Mouse (Mus musculus) forebrain, embryonic 12.5 days (tissue): ENCODE measurements at regions not wholly inside any gene's neighbourhood (a gene's known extent, or its start where the extent isn't known, plus 50 kb on each side); places are given as distances from the start of the nearest gene placed in this dataset.
"Not testable (repeated sequence)": the region's sequence is repeated elsewhere in the genome, so short reads cannot be mapped to it uniquely, and the experiment has no call there.

Experiments
- ATAC-seq: fragments of 200-750 bp; cut with Nextera tagmentation; 2 replicates; pipeline ENCODE4 v1.8.0; 2017; ENCODE audit warnings: moderate TSS enrichment; ENCODE audit not compliant: low FRiP score
- H3K27ac ChIP-seq: fragments of 300-500 bp; sonication (generic); 2 replicates; pipeline ENCODE4 v1.5.1; 2016; ENCODE audit warnings: mild to moderate bottlenecking
- H3K27me3 ChIP-seq: fragments of 300-500 bp; sonication (generic); 2 replicates; pipeline ENCODE4 v1.6.1; 2016; ENCODE audit warnings: mild to moderate bottlenecking
- H3K36me3 ChIP-seq: fragments of 300-500 bp; sonication (generic); replicated peaks from 2 replicates; pipeline ENCODE4 v1.6.1; 2016; ENCODE audit warnings: mild to moderate bottlenecking
- H3K4me1 ChIP-seq: fragments of 300-500 bp; sonication (generic); 2 replicates; pipeline ENCODE4 v1.6.1; 2016
- H3K4me2 ChIP-seq: fragments of 300-500 bp; sonication (generic); 2 replicates; pipeline ENCODE4 v1.6.1; 2016; ENCODE audit warnings: mild to moderate bottlenecking, moderate library complexity
- H3K4me3 ChIP-seq: fragments of 300-500 bp; sonication (generic); replicated peaks from 2 replicates; pipeline ENCODE4 v1.5.1; 2016; ENCODE audit warnings: mild to moderate bottlenecking
- H3K9ac ChIP-seq: fragments of 300-500 bp; sonication (generic); 2 replicates; pipeline ENCODE4 v1.6.1; 2016; ENCODE audit warnings: mild to moderate bottlenecking
- H3K9me3 ChIP-seq: fragments of 300-500 bp; sonication (generic); 2 replicates; pipeline ENCODE4 v1.6.1; 2016
- WGBS: fragments of 180-500 bp; shearing (Covaris S2); methylation state at CpG from one replicate; pipeline ENCODE4 v1.1.7; 2016; 5-methylcytosine and 5-hydroxymethylcytosine counted together

- no peaks in the 10 kb centered on the region for H3K36me3 ChIP-seq
- no peak overlapping the region for H3K4me3 ChIP-seq
- H3K9me3 ChIP-seq, result no peaks in the 10 kb centered on the region
- 75% methylated on average over 8 of the region's 8 CpGs for WGBS
- H3K9ac ChIP-seq, result no peak overlapping the region
- no peak for ATAC-seq
- H3K4me2 ChIP-seq, result no peak overlapping the region
- H3K27ac ChIP-seq, result no peak overlapping the region
- no peaks in the 10 kb centered on the region for H3K27me3 ChIP-seq
- no peaks in the 10 kb centered on the region; the same call in 1 of the 2 replicates for H3K4me1 ChIP-seq
Measured at GRCm38 (mm10) chr3:117108966-117109700, 140.3 kb upstream of the Palmd start.

GRCm38 (mm10) chr3:117107986-117108385 lies 139.2 kb upstream of the Palmd start:
- Histone ChIP-seq H3K4me3 (no peak overlapping the region), H3K4me1 (no peaks in the 10 kb centered on the region; the same call in 1 of the 2 replicates), H3K4me2 (no peak overlapping the region), H3K9ac (no peak overlapping the region), H3K27ac (no peak overlapping the region), H3K36me3 (no peaks in the 10 kb centered on the region), H3K9me3 (no peaks in the 10 kb centered on the region), H3K27me3 (no peaks in the 10 kb centered on the region)
- no peak for ATAC-seq
- 60% methylated on average over 6 of the region's 6 CpGs for WGBS

GRCm38 (mm10) chr3:117107378-117107777 lies 138.6 kb upstream of the Palmd start:
- H3K4me3 ChIP-seq, result no peak overlapping the region
- no peaks in the 10 kb centered on the region; the same call in 1 of the 2 replicates for H3K4me1 ChIP-seq
- H3K27ac ChIP-seq, result no peak overlapping the region
- WGBS, result 84% methylated on average over 3 of the region's 3 CpGs
- no peaks in the 10 kb centered on the region for H3K36me3 ChIP-seq
- no peak for ATAC-seq
- H3K9me3 ChIP-seq, result no peaks in the 10 kb centered on the region
- no peak overlapping the region for H3K4me2 ChIP-seq
- H3K27me3 ChIP-seq, result no peaks in the 10 kb centered on the region
- H3K9ac ChIP-seq, result no peak overlapping the region

GRCm38 (mm10) chr3:117087646-117088045 lies 118.9 kb upstream of the Palmd start:
- Histone ChIP-seq H3K4me2 (no peak overlapping the region), H3K4me1 (no peaks in the 10 kb centered on the region), H3K27me3 (no peaks in the 10 kb centered on the region), H3K9me3 (no peaks in the 10 kb centered on the region), H3K9ac (no peak overlapping the region), H3K4me3 (no peak overlapping the region), H3K36me3 (no peaks in the 10 kb centered on the region), H3K27ac (no peak overlapping the region)
- WGBS, result 72% methylated on average over 2 of the region's 2 CpGs
- no peak for ATAC-seq

GRCm38 (mm10) chr3:117076734-117077133 lies 107.9 kb upstream of the Palmd start:
- H3K27me3 ChIP-seq, result no peaks in the 10 kb centered on the region
- H3K36me3 ChIP-seq, result no peaks in the 10 kb centered on the region
- H3K9me3 ChIP-seq, result no peaks in the 10 kb centered on the region
- no peak overlapping the region for H3K4me2 ChIP-seq
- no peak overlapping the region for H3K9ac ChIP-seq
- 84% methylated on average over 2 of the region's 2 CpGs for WGBS
- no peak overlapping the region for H3K4me3 ChIP-seq
- H3K4me1 ChIP-seq, result no peaks in the 10 kb centered on the region
- no peak for ATAC-seq
- H3K27ac ChIP-seq, result no peak overlapping the region

GRCm38 (mm10) chr3:117073399-117073798 lies 104.6 kb upstream of the Palmd start:
- H3K36me3 ChIP-seq, result no peaks in the 10 kb centered on the region
- ATAC-seq, result no peak
- WGBS, result 80% methylated on average over 4 of the region's 4 CpGs

GRCm38 (mm10) chr3:117072998-117073397 lies 104.2 kb upstream of the Palmd start:
- H3K9ac ChIP-seq, result no peak overlapping the region
- H3K9me3 ChIP-seq, result no peaks in the 10 kb centered on the region
- no peak overlapping the region for H3K4me3 ChIP-seq
- H3K27me3 ChIP-seq, result no peaks in the 10 kb centered on the region
- H3K27ac ChIP-seq, result no peak overlapping the region
- no peak overlapping the region for H3K4me2 ChIP-seq
- WGBS, result 82% methylated on average over 3 of the region's 3 CpGs
- no peaks in the 10 kb centered on the region for H3K4me1 ChIP-seq
- no peak for ATAC-seq
- no peaks in the 10 kb centered on the region for H3K36me3 ChIP-seq

More at GRCm38 (mm10) chr3:117073399-117073798, 104.6 kb upstream of the Palmd start:
- H3K4me1 ChIP-seq, result no peaks in the 10 kb centered on the region
- no peak overlapping the region for H3K9ac ChIP-seq
- H3K9me3 ChIP-seq, result no peaks in the 10 kb centered on the region
- H3K4me2 ChIP-seq, result no peak overlapping the region
- no peak overlapping the region for H3K4me3 ChIP-seq
- no peak overlapping the region for H3K27ac ChIP-seq
- H3K27me3 ChIP-seq, result no peaks in the 10 kb centered on the region

- Histone ChIP-seq H3K4me1 (no peaks in the 10 kb centered on the region), H3K27me3 (no peaks in the 10 kb centered on the region), H3K27ac (no peak overlapping the region), H3K4me2 (no peak overlapping the region), H3K36me3 (no peaks in the 10 kb centered on the region), H3K9ac (no peak overlapping the region), H3K9me3 (no peaks in the 10 kb centered on the region), H3K4me3 (no peak overlapping the region)
- no peak for ATAC-seq
- 96% methylated on average over 5 of the region's 5 CpGs for WGBS
Measured at GRCm38 (mm10) chr3:117071851-117072250, 103.1 kb upstream of the Palmd start.

GRCm38 (mm10) chr3:117067470-117068053 lies 98.8 kb upstream of the Palmd start:
- 83% methylated on average over 7 of the region's 7 CpGs for WGBS
- H3K9me3 ChIP-seq, result no peaks in the 10 kb centered on the region
- H3K4me3 ChIP-seq, result no peak overlapping the region
- no peaks in the 10 kb centered on the region for H3K36me3 ChIP-seq
- H3K27me3 ChIP-seq, result no peaks in the 10 kb centered on the region
- H3K9ac ChIP-seq, result no peak overlapping the region
- no peaks in the 10 kb centered on the region for H3K4me1 ChIP-seq
- ATAC-seq, result no peak
- H3K4me2 ChIP-seq, result no peak overlapping the region
- H3K27ac ChIP-seq, result no peak overlapping the region

GRCm38 (mm10) chr3:117065904-117066303 lies 97.1 kb upstream of the Palmd start:
- WGBS, result 78% methylated on average over 2 of the region's 2 CpGs

GRCm38 (mm10) chr3:117061831-117062230 lies 93.0 kb upstream of the Palmd start:
- no peak overlapping the region for H3K27ac ChIP-seq
- no peak overlapping the region for H3K4me3 ChIP-seq
- no peaks in the 10 kb centered on the region for H3K36me3 ChIP-seq
- WGBS, result 81% methylated on average over 1 of the region's 1 CpGs
- no peaks in the 10 kb centered on the region for H3K4me1 ChIP-seq
- no peaks in the 10 kb centered on the region for H3K27me3 ChIP-seq
- ATAC-seq, result no peak
- H3K9me3 ChIP-seq, result no peaks in the 10 kb centered on the region
- no peak overlapping the region for H3K9ac ChIP-seq
- H3K4me2 ChIP-seq, result no peak overlapping the region

More at GRCm38 (mm10) chr3:117065904-117066303, 97.1 kb upstream of the Palmd start:
- Histone ChIP-seq H3K36me3 (no peaks in the 10 kb centered on the region), H3K9ac (no peak overlapping the region), H3K4me1 (no peaks in the 10 kb centered on the region), H3K27me3 (no peaks in the 10 kb centered on the region), H3K27ac (no peak overlapping the region), H3K4me3 (no peak overlapping the region), H3K4me2 (no peak overlapping the region), H3K9me3 (no peaks in the 10 kb centered on the region)
- no peak for ATAC-seq

GRCm38 (mm10) chr3:117061182-117061581 lies 92.4 kb upstream of the Palmd start:
- Histone ChIP-seq H3K4me1 (no peaks in the 10 kb centered on the region), H3K27me3 (no peaks in the 10 kb centered on the region), H3K4me2 (no peak overlapping the region), H3K36me3 (no peaks in the 10 kb centered on the region), H3K27ac (no peak overlapping the region), H3K9me3 (no peaks in the 10 kb centered on the region), H3K9ac (no peak overlapping the region), H3K4me3 (no peak overlapping the region)
- WGBS, result 75% methylated on average over 6 of the region's 6 CpGs
- ATAC-seq, result no peak

- ATAC-seq, H3K36me3 ChIP-seq, H3K9ac ChIP-seq, H3K9me3 ChIP-seq, H3K27me3 ChIP-seq, H3K4me2 ChIP-seq, H3K4me3 ChIP-seq, H3K4me1 ChIP-seq, H3K27ac ChIP-seq: not testable (repeated sequence)
- WGBS, result 94% methylated on average over 3 of the region's 3 CpGs
Measured at GRCm38 (mm10) chr3:117054711-117055110, 85.9 kb upstream of the Palmd start.
